Mouse (Mus musculus): Measurements from ENCODE around the gene Snx11.

- TF ChIP-seq CTCF (IDR thresholded peaks at IDR 0.05; ENCODE audit: low read depth) (no peak), EP300 (IDR thresholded peaks at IDR 0.05; ENCODE audit: low read depth) (no peak)
Measured at GRCm38 (mm10) chr11:96799511-96799910, 22.2 kb upstream of the Snx11 start.
